Mouse (Mus musculus) megakaryocyte, embryonic 14.5 days (primary cell): ENCODE data around the gene Srebf2.

ENCODE experiments used
- FLI1 ChIP-seq: IDR thresholded peaks from 2 replicates; pipeline ENCODE4 v1.6.1; 2012; ENCODE audit warnings: low read length, inconsistent platforms, mixed read lengths
- GATA1 ChIP-seq: IDR thresholded peaks from 3 replicates; pipeline ENCODE4 v1.6.1; 2012; ENCODE audit warnings: mixed read lengths, low read length, inconsistent platforms, borderline replicate concordance

GRCm38 (mm10) chr15:82163356-82164060 is 16.5 kb downstream of the Srebf2 start:
- no peak for TF ChIP-seq GATA1
- no peak for TF ChIP-seq FLI1
